Mouse (Mus musculus): ENCODE data around the gene Gfm1.

DNA sequence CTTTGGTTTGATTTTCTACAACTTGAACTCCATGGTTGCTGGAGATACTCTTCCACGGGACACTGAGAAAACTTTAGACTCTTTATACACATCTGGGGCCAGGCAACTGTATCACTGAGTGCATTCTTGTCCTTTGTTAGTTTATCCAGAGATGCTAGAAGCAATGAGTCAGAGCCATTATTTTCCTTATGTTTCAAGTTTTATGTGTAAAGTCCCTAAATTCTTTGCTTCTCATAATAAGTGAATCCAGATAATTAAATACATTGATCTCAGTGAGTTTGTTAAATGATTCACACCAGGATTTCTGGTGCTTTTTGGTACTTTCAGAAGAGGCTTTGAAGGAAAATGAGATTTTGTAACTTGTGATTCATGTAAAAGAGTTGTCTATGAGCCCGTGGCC is 75.4 kb downstream of the Gfm1 start:
- TF ChIP-seq CTCF (IDR thresholded peaks at IDR 0.05; ENCODE audit: low read depth), result no peak
- no peak for TF ChIP-seq EP300 (IDR thresholded peaks at IDR 0.05; ENCODE audit: low read depth)

Data from liver, embryonic 14.5 days (tissue).